Mouse (Mus musculus) heart, postnatal 10 days (tissue): ENCODE measurements around the gene Nipal1. TPM values are rescaled to one million over a fixed set of nuclear protein-coding genes. Genes with fewer than 3 reads are reported as not detected.

ENCODE experiments used
- DNase-seq, 2 experiments: peaks; one replicate each; pipeline ENCODE4 v3.0.0; 2021
- intact Hi-C: fragments of 180-260 bp; cut with DNase I; formaldehyde crosslinking; loops from one replicate; pipeline ENCODE4 v1.15.1; 2025
- total RNA-seq, 2 experiments: library from RNA; stranded (reverse); gene quantifications; 2 replicates each; pipeline ENCODE4 v1.2.3; 2021

Nipal1 gene
- total RNA-seq, 2 experiments from 2014 or later: not detected

DNA sequence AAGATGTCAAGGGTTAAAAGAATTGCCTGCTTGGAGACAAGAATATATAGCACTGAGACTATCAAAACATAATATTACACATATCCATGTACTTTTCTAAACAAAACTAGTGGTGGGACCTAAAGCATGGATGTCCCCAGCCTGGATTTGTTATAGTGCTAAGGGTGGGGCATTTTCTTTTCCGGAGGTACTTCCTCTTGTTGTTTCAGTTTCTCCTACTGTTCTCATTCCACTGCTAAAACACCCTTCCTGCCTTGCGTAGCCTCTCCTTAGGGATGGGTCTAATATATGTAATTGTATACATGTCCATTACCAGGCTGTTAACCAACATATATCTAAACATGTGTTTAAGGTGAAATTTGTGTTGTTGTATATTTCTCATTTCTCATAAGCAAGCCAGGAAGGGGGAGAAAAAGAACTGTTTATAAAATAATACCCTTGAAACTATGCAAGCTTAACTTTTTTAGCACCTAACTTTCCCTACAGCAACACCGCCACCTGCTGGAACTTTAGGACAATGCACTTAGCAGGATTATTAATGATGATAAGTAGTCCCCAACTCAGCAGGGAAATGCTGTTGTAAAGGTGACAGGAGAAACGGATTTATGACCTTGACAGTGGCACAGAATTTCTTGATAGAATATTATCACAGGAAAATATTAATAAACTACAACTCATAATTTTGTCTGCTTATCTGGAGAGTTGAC is 63.1 kb downstream of the Nipal1 start:
- DNase-seq: peak; percentile 67 to 83
- intact Hi-C loops: loop anchor here (2.0 kb wide), 1 partner anchor 46 kb away; no protein-coding TSS in a partner anchor

DNA sequence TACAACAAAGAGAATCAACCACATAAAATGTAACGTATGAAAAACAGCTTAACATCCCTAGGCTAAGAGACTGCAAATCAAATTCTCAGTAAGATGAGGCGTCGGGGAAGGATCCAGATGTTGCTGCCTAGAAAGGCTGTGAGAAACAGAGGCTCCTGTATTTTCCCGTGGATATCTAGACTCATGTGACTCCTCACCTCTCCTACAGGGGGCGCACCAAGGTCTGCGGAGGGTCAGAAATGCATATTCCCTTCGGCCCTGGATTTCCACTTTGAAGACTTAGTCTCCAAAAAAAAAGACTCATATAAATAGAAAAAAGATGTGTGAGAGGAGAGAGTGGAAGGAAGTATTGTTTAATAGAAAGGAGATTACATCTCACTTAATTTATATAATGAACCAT is 73.0 kb downstream of the Nipal1 start:
- intact Hi-C loops: no loop called here
- DNase-seq: no peak

Other genes starting within 250 kb of the Nipal1 start
- gene Corin, start 143.3 kb upstream of the Nipal1 start, total RNA-seq: 10 to 100 TPM; 69.0 to 98.5 TPM
- 1 to 10 TPM; 9.4 to 9.7 TPM for gene Nfxl1, start 88.1 kb upstream of the Nipal1 start, total RNA-seq
- gene Zar1, start 66.5 kb upstream of the Nipal1 start, total RNA-seq: not detected
- gene Gm5868, start 60.2 kb upstream of the Nipal1 start, total RNA-seq: not detected
- gene Cnga1, start 3.5 kb upstream of the Nipal1 start, total RNA-seq: not detected
- gene Txk, start 105.0 kb downstream of the Nipal1 start, total RNA-seq: under 1 TPM; 0.22 to 0.34 TPM
- 10 to 100 TPM in 1 of 2 experiments, 1 to 10 TPM in 1; 8.0 to 10.8 TPM for gene Tec, start 220.7 kb downstream of the Nipal1 start, total RNA-seq